Mouse (Mus musculus): ENCODE data around the gene Sypl2. TPM values are rescaled to one million over a fixed set of nuclear protein-coding genes. Genes with fewer than 3 reads are reported as not detected.

Sypl2 gene
- polyA plus RNA-seq, 1 experiment from 2014 or later, result 2.3 TPM

DNA sequence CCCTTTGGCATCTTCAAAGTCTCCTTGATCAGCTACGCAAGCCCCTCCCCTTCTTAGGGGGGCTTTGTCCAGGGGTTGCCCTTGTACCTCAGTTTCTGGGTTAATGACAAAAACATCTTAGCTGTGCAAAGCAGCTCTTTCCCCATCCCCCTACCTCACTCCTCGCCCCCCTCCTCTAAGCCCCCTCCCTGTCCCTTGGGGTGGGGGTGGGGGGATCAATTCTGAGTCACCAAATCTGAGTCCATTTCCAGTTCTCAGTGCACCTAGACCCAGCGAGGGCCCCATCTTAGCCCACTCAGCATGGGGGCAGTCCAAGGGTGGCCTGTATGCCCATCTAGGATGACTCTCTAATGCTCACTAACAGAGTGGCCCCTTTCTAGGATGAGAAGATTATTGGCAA, 17.4 kb downstream of the Sypl2 start:
- H3K9me3 ChIP-seq (ENCODE audit: control insufficient read depth, low read length), result no peaks in the 10 kb centered on the region
- H3K9ac ChIP-seq (replicated peaks; ENCODE audit: low read depth, low read length), result peak overlapping the region; percentile 88
- H3K36me3 ChIP-seq (ENCODE audit: control insufficient read depth, insufficient read depth), result peaks cover 19% of the 10 kb centered on the region; the same call in 1 of the 2 replicates
- peak overlapping the region; percentile 30 for H3K27ac ChIP-seq (ENCODE audit: low read length)
- peak overlapping the region; percentile 66 for H3K4me3 ChIP-seq (replicated peaks; ENCODE audit: low read length)
- H3K27me3 ChIP-seq (replicated peaks; ENCODE audit: control insufficient read depth, insufficient read depth, low read length), result no peaks in the 10 kb centered on the region
- ATAC-seq, result no peak
- 49% methylated on average over 3 of the region's 3 CpGs for WGBS
- peak overlapping the region; percentile 94 for H3K4me2 ChIP-seq (ENCODE audit: low read length)
- peaks cover 37% of the 10 kb centered on the region for H3K4me1 ChIP-seq (replicated peaks; ENCODE audit: control insufficient read depth, insufficient read depth, low read length)

DNA sequence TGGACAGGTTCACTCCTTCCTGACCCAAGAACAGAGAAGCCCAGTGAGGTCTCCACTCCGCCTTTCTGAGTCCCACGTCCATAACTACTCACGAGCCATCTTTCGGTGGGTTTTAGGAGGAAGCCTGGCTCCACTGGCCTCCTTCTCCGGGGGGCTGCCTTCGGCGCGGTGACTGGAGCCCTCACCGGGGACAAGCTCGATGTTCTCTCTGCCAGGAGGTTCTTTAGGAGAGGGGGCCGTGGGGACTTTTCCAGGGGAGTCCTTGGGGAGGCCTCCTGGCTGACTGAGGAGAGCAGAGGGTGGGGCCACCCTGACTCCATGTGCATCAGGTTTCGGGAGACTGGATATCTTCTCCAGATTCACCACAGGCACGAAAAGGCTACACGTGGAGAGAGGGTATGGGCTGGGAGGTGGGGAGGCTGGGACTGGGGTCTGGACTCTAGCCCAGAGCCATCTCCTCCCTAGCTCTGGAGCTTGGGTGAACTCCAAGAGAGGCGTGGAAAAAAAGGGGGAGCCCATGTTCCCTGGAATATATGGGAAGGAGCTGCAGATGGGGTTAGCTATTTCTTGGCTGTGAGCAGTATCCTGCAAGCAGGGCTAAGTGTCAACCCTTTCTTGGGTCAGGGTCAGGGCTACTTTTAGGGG, 19.6 kb downstream of the Sypl2 start:
- no peaks in the 10 kb centered on the region for H3K27me3 ChIP-seq (replicated peaks; ENCODE audit: control insufficient read depth, insufficient read depth, low read length)
- H3K4me2 ChIP-seq (ENCODE audit: low read length), result no peak overlapping the region
- H3K27ac ChIP-seq (ENCODE audit: low read length), result no peak overlapping the region
- no peaks in the 10 kb centered on the region for H3K9me3 ChIP-seq (ENCODE audit: control insufficient read depth, low read length)
- no peak overlapping the region for H3K9ac ChIP-seq (replicated peaks; ENCODE audit: low read depth, low read length)
- H3K36me3 ChIP-seq (ENCODE audit: control insufficient read depth, insufficient read depth), result peaks cover 23% of the 10 kb centered on the region; the same call in 1 of the 2 replicates
- peaks cover 30% of the 10 kb centered on the region for H3K4me1 ChIP-seq (replicated peaks; ENCODE audit: control insufficient read depth, insufficient read depth, low read length)
- no peak for ATAC-seq
- no peak overlapping the region for H3K4me3 ChIP-seq (replicated peaks; ENCODE audit: low read length)
- WGBS, result 71% methylated on average over 15 of the region's 15 CpGs

DNA sequence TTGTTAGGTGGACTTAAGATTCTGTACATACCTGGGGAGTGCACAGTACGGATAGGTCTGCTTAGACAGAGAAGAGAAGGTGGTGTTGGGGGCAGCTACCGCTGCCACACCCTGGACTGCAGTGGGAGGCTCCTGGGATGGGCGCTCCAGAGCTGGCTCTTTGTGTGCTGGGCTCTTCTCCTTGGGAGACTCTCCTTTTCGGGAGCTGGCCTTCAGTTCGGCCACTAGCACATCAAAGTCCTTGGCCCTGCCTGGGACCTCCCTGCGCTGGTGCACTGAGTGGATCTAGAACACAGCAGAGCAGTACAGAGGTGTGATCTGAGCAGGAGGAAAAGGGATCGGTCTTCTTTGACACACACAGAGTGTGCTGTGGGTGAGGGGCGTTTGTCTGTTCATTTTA, 20.8 kb downstream of the Sypl2 start:
- Histone ChIP-seq H3K4me3 (replicated peaks; ENCODE audit: low read length) (no peak overlapping the region), H3K27ac (ENCODE audit: low read length) (no peak overlapping the region), H3K9ac (replicated peaks; ENCODE audit: low read depth, low read length) (no peak overlapping the region), H3K4me2 (ENCODE audit: low read length) (no peak overlapping the region), H3K9me3 (ENCODE audit: control insufficient read depth, low read length) (no peaks in the 10 kb centered on the region), H3K4me1 (replicated peaks; ENCODE audit: control insufficient read depth, insufficient read depth, low read length) (peaks cover 32% of the 10 kb centered on the region), H3K27me3 (replicated peaks; ENCODE audit: control insufficient read depth, insufficient read depth, low read length) (no peaks in the 10 kb centered on the region), H3K36me3 (ENCODE audit: control insufficient read depth, insufficient read depth) (peaks cover 23% of the 10 kb centered on the region; the same call in 1 of the 2 replicates)
- no peak for ATAC-seq
- 92% methylated on average over 8 of the region's 8 CpGs for WGBS

DNA sequence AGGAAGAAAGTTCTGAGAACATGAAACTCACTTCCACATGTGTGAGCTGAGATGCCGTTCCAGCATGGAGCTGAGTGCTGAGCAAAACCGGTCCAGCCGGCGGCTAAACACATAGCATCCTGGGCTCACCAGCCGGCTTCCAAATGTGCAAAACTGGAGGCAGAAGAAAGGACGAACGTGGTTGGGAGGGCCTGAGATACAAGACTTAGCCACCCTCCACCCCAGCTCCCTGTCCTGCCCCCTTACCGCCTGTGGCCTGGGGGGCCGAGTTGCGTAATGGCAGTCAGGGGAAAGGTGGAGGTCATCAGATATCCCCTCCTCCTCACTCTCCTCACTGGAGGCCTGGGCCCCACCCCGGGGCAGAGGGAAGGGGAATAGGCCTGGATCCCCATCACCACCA, 22.0 kb downstream of the Sypl2 start:
- H3K4me3 ChIP-seq (replicated peaks; ENCODE audit: low read length), result no peak overlapping the region
- no peaks in the 10 kb centered on the region for H3K27me3 ChIP-seq (replicated peaks; ENCODE audit: control insufficient read depth, insufficient read depth, low read length)
- peaks cover 39% of the 10 kb centered on the region for H3K4me1 ChIP-seq (replicated peaks; ENCODE audit: control insufficient read depth, insufficient read depth, low read length)
- ATAC-seq, result no peak
- no peak overlapping the region for H3K27ac ChIP-seq (ENCODE audit: low read length)
- H3K9ac ChIP-seq (replicated peaks; ENCODE audit: low read depth, low read length), result no peak overlapping the region
- H3K9me3 ChIP-seq (ENCODE audit: control insufficient read depth, low read length), result no peaks in the 10 kb centered on the region
- WGBS, result 93% methylated on average over 11 of the region's 11 CpGs
- H3K36me3 ChIP-seq (ENCODE audit: control insufficient read depth, insufficient read depth), result peaks cover 23% of the 10 kb centered on the region; the same call in 1 of the 2 replicates
- no peak overlapping the region for H3K4me2 ChIP-seq (ENCODE audit: low read length)

DNA sequence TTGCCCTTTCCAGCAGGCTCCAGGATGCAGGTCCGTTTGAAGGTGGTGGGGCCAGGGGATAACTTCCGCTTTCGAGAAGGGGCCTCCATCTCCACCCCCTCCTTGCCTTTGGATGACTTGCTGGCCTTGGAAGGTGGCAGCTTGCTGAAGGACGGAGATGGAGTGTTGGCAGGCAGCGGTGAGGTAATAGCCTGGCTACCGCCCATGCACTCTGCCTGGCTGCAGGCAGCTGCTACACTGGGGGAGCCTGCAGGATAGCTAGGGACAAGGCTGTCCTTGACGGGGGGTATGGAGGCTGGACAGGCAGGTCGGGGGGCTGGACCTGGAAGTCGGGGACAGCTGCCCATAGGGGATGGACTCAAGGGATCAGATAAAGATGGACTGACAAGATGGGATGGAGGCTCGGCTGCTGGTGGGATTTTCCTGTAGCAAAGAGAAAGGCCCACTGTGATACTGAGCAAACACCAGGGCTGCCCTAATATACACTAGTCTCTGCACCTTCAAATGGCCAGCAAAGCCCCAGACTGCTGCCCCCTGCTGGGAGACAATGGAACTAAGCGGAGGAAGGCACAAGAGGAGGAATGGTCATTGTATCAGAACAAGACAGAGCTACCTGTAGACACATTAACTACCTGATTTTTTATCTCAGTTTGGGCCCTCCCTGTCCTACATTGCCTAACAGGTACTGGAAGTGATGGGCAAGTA, 22.7 kb downstream of the Sypl2 start:
- ATAC-seq, result no peak
- peaks cover 33% of the 10 kb centered on the region for H3K4me1 ChIP-seq (replicated peaks; ENCODE audit: control insufficient read depth, insufficient read depth, low read length)
- no peak overlapping the region for H3K4me2 ChIP-seq (ENCODE audit: low read length)
- H3K4me3 ChIP-seq (replicated peaks; ENCODE audit: low read length), result no peak overlapping the region
- no peak overlapping the region for H3K27ac ChIP-seq (ENCODE audit: low read length)
- H3K9ac ChIP-seq (replicated peaks; ENCODE audit: low read depth, low read length), result no peak overlapping the region
- no peaks in the 10 kb centered on the region for H3K27me3 ChIP-seq (replicated peaks; ENCODE audit: control insufficient read depth, insufficient read depth, low read length)
- H3K36me3 ChIP-seq (ENCODE audit: control insufficient read depth, insufficient read depth), result peaks cover 28% of the 10 kb centered on the region
- WGBS, result 83% methylated on average over 11 of the region's 11 CpGs
- no peaks in the 10 kb centered on the region for H3K9me3 ChIP-seq (ENCODE audit: control insufficient read depth, low read length)

DNA sequence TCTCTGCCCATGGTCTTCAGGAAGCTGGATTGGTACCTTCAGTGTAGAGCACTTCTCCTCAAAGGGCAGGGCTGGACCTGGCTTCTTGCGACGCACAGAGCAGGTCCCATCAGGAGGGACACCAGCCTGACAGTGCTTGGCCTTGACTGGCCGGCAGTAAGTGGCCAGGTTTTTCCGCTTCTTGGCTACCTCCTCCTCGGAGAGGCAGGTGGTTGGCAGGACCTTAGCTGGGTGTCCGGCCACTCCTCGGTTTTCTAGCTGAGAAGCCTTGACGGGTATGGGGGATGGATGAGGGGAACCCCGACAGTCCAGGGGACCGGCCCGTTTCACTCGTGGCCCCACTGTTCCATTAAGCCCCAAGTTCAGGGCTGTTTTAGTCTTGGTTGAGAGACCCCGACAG, 23.2 kb downstream of the Sypl2 start:
- WGBS, result 93% methylated on average over 13 of the region's 13 CpGs
- Histone ChIP-seq H3K27ac (ENCODE audit: low read length) (no peak overlapping the region), H3K4me2 (ENCODE audit: low read length) (no peak overlapping the region), H3K27me3 (replicated peaks; ENCODE audit: control insufficient read depth, insufficient read depth, low read length) (no peaks in the 10 kb centered on the region), H3K4me1 (replicated peaks; ENCODE audit: control insufficient read depth, insufficient read depth, low read length) (peaks cover 27% of the 10 kb centered on the region), H3K9ac (replicated peaks; ENCODE audit: low read depth, low read length) (no peak overlapping the region), H3K9me3 (ENCODE audit: control insufficient read depth, low read length) (no peaks in the 10 kb centered on the region), H3K36me3 (ENCODE audit: control insufficient read depth, insufficient read depth) (peaks cover 31% of the 10 kb centered on the region), H3K4me3 (replicated peaks; ENCODE audit: low read length) (no peak overlapping the region)
- ATAC-seq, result no peak

DNA sequence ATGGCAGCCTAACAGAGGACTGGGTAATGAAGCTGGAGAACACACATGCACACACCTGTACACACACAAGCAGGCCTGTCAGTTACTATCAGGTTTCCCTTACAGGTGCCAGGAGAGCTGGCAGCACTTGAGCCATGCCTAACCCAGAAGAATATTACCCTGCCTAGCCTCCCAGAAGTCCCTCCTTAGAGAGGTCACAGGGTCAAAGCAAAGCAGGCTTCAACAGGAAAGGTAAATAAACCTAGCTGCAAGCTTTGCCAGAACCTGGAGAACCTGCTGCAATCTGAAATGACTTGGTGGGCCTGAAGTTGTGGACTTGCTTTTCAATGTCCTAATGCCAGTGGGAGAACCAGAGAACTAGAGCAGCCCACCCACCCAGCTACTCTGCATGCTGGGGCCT, 23.9 kb downstream of the Sypl2 start:
- Histone ChIP-seq H3K36me3 (ENCODE audit: control insufficient read depth, insufficient read depth) (peaks cover 31% of the 10 kb centered on the region), H3K27ac (ENCODE audit: low read length) (no peak overlapping the region), H3K4me2 (ENCODE audit: low read length) (no peak overlapping the region), H3K27me3 (replicated peaks; ENCODE audit: control insufficient read depth, insufficient read depth, low read length) (no peaks in the 10 kb centered on the region), H3K9ac (replicated peaks; ENCODE audit: low read depth, low read length) (no peak overlapping the region), H3K4me3 (replicated peaks; ENCODE audit: low read length) (no peak overlapping the region), H3K9me3 (ENCODE audit: control insufficient read depth, low read length) (no peaks in the 10 kb centered on the region), H3K4me1 (replicated peaks; ENCODE audit: control insufficient read depth, insufficient read depth, low read length) (peaks cover 22% of the 10 kb centered on the region)
- no peak for ATAC-seq

DNA sequence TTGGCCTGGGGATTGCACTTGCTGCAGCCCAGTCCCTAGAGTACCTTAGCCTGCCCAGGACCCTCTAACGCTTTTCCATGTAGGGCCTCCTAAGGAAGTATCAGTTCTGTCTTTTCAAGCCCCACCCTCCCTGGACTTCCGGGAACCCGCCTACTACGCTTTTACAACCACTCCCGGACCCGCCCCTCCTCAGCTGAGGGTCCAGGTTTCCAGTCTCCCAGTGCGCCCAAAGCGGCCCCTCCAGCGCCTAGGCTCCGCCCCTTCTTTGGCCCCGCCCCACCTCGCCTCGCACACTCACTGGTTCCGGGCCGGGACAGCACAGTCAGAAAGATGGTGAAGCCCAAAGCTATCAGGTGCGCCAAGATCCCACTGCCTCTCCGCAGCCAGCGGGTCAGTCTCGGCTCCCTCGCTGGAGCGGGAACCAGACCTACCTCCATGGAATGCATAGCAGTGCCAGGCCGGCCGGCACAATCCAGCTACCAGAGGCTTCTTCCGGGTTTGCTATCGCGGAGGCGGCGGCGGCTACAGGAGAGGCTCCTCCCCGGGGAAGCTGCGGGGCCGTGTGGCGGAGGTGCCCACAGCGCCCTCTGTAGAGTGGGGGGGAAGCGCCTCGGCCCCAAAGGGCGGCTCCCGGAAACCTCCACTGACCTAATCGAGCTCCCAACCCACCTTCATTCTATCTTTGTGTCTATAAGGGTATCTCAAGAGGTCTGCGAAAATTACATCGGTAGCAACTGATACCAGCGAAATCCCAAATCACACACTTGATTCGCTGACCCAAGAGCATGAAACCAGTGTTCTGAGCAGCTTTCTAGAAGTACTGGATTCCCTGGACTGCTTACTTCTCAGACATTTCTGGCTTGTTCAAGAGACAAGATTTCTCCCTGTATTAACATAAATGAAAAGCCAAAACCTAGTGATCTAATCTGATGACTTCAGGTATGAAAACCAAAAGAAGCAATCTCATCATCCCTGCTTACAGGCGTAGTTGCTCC, 25.8 kb downstream of the Sypl2 start, which contains the start of gene Cyb561d1:
Cyb561d1 (minus strand) TSS at position 884 of the 995 bp plus-strand sequence.
- H3K9me3 ChIP-seq (ENCODE audit: control insufficient read depth, low read length), result no peaks in the 10 kb centered on the region
- no peaks in the 10 kb centered on the region for H3K27me3 ChIP-seq (replicated peaks; ENCODE audit: control insufficient read depth, insufficient read depth, low read length)
- WGBS, result 2% methylated on average over 44 of the region's 44 CpGs

DNA sequence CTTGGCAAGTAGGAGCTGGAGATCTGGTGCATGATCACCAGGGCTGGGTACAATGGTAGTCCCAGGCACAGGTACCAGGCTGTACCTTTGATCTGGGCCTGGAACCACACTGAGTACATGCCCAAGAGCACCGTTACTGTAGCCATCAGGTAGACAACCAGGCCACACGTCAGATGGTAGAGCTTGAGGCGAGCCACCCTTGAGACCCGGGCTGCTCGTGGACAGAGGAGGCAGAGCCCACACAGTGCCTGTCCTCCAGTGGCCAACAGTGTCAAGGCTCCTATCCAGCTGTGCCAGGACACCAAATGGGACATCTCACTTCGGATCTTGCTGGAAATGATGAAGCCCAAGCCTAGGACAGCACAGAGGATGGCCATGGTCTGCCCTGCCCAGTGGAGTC, 27.2 kb downstream of the Sypl2 start:
- Histone ChIP-seq H3K27ac (ENCODE audit: low read length) (no peak overlapping the region), H3K4me1 (replicated peaks; ENCODE audit: control insufficient read depth, insufficient read depth, low read length) (peaks cover 39% of the 10 kb centered on the region), H3K4me3 (replicated peaks; ENCODE audit: low read length) (no peak overlapping the region), H3K9ac (replicated peaks; ENCODE audit: low read depth, low read length) (no peak overlapping the region), H3K36me3 (ENCODE audit: control insufficient read depth, insufficient read depth) (peaks cover 14% of the 10 kb centered on the region), H3K9me3 (ENCODE audit: control insufficient read depth, low read length) (no peaks in the 10 kb centered on the region), H3K4me2 (ENCODE audit: low read length) (no peak overlapping the region), H3K27me3 (replicated peaks; ENCODE audit: control insufficient read depth, insufficient read depth, low read length) (no peaks in the 10 kb centered on the region)
- WGBS, result 91% methylated on average over 6 of the region's 6 CpGs
- ATAC-seq, result no peak

More for the DNA sequence above, 25.8 kb downstream of the Sypl2 start, which contains the start of gene Cyb561d1:
- peak within 1 kb of the TSS; percentile 74 for H3K9ac ChIP-seq (replicated peaks; ENCODE audit: low read depth, low read length)
- peak within 1 kb of the TSS; percentile 69 for H3K4me3 ChIP-seq (replicated peaks; ENCODE audit: low read length)
- H3K4me1 ChIP-seq (replicated peaks; ENCODE audit: control insufficient read depth, insufficient read depth, low read length), result peaks cover 36% of the 10 kb centered on the region
- H3K36me3 ChIP-seq (ENCODE audit: control insufficient read depth, insufficient read depth), result peaks cover 27% of the 10 kb centered on the region
- peak within 1 kb of the TSS; percentile 69 for H3K4me2 ChIP-seq (ENCODE audit: low read length)
- H3K27ac ChIP-seq (ENCODE audit: low read length), result peak within 1 kb of the TSS; percentile 81
- peak; percentile 85 for ATAC-seq
